Mouse (Mus musculus) B cell, adult 67 days (primary cell): ENCODE data around the gene Gm17482. TPM values are rescaled to one million over a fixed set of nuclear protein-coding genes. Genes with fewer than 3 reads are reported as not detected.

Experiments
- total RNA-seq, 2 experiments: library from RNA; stranded (reverse); gene quantifications; 4 replicates each; pipeline ENCODE4 v1.2.4; 2023

Gm17482 gene
- not detected for total RNA-seq

GRCm38 (mm10) chr6:115227043-115227442 lies at the start of gene Gm17482:
TSS of gene Gm17482 (plus strand) at chr6:115227343.

GRCm38 (mm10) chr6:115252099-115252873 lies 25.1 kb downstream of the Gm17482 start, which contains the start of gene Timp4:
TSS of gene Timp4 (minus strand) at chr6:115252205.

Other genes starting within 250 kb of the Gm17482 start
- gene Tamm41, start 189.5 kb upstream of the Gm17482 start, total RNA-seq = 10 to 100 TPM; 24.0 to 28.3 TPM
- not detected for gene Syn2, start 92.4 kb upstream of the Gm17482 start, total RNA-seq
- not detected for gene Timp4, start 24.9 kb downstream of the Gm17482 start, total RNA-seq
- not detected for gene Pparg, start 133.6 kb downstream of the Gm17482 start, total RNA-seq